Mouse (Mus musculus): ENCODE measurements around the gene Trim69. TPM values are rescaled to one million over a fixed set of nuclear protein-coding genes. Genes with fewer than 3 reads are reported as not detected.

Gene Trim69
- polyA plus RNA-seq, 1 experiment: 0.06 TPM

DNA sequence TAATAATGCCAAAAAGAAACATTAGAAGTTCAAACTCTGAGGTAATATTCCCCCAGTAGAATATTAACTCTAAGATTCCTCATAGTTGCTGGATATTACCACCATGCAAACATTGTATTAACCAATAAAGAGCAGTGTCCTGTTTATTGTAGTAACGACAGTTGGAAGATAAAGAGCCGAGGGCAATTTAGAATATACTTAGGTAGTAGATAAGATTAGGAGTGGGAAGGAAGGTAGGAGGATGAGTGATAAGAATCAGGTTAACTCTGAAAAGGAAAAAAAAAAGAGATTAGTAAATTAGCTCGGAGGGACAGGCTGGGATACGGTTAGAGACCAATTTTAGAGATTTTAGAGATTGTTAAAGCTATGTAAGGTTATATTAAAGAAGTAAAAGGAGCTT, 60.9 kb downstream of the Trim69 start:
- no peaks in the 10 kb centered on the region for H3K27me3 ChIP-seq (ENCODE audit: control insufficient read depth, insufficient read depth, insufficient read length)
- TF ChIP-seq FOSL1 (IDR thresholded peaks at IDR 0.05; ENCODE audit: insufficient read depth, low read length, poor library complexity, severe bottlenecking) (no peak), MAX (IDR thresholded peaks at IDR 0.05) (no peak), CEBPB (IDR thresholded peaks at IDR 0.05; ENCODE audit: low read depth) (no peak), MYOG (IDR thresholded peaks at IDR 0.05; ENCODE audit: control insufficient read depth, extremely low read depth, insufficient read length) (no peak), CTCF (IDR thresholded peaks at IDR 0.05; ENCODE audit: control insufficient read depth, insufficient read depth, insufficient read length) (no peak), MYOD1 (IDR thresholded peaks at IDR 0.05; ENCODE audit: control insufficient read depth, insufficient read length, low read depth) (no peak), USF1 (IDR thresholded peaks at IDR 0.05; ENCODE audit: low read depth) (no peak)
- H3ac ChIP-seq (ENCODE audit: control insufficient read depth, insufficient read length, low read depth): no peak overlapping the region
- H3K4me3 ChIP-seq (ENCODE audit: insufficient read depth, poor library complexity, severe bottlenecking): no peak overlapping the region
- H3K79me2 ChIP-seq (ENCODE audit: control insufficient read depth, insufficient read depth): no peaks in the 10 kb centered on the region
- H3K36me3 ChIP-seq (ENCODE audit: control insufficient read depth, insufficient read depth): no peaks in the 10 kb centered on the region
- H3K79me3 ChIP-seq (ENCODE audit: low read depth): no peaks in the 10 kb centered on the region

DNA sequence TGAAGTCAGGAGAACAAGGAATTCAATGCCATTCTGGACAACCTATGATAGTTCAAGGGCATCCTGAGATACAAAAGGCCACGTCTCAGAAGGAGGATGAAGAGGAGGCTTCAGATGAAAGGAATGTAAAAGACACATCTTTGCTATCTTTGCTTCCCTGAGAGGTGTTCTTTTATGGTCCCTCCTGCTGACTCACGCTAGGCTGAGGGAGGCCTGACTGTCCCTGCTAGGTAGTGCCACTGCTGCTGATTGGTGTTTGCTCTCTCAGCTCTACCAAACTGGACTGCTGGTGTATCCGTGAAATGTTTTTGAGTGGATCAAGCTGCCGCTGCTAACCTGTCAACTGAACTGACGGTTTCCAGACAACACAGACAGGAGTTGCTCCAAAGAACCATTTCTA, 61.3 kb downstream of the Trim69 start:
- no peaks in the 10 kb centered on the region for H3K27me3 ChIP-seq (ENCODE audit: control insufficient read depth, insufficient read depth, insufficient read length)
- no peaks in the 10 kb centered on the region for H3K36me3 ChIP-seq (ENCODE audit: control insufficient read depth, insufficient read depth)
- H3ac ChIP-seq (ENCODE audit: control insufficient read depth, insufficient read length, low read depth): no peak overlapping the region
- TF ChIP-seq MAX (IDR thresholded peaks at IDR 0.05) (no peak), CTCF (IDR thresholded peaks at IDR 0.05; ENCODE audit: control insufficient read depth, insufficient read depth, insufficient read length) (no peak), CEBPB (IDR thresholded peaks at IDR 0.05; ENCODE audit: low read depth) (no peak), USF1 (IDR thresholded peaks at IDR 0.05; ENCODE audit: low read depth) (no peak), FOSL1 (IDR thresholded peaks at IDR 0.05; ENCODE audit: insufficient read depth, low read length, poor library complexity, severe bottlenecking) (no peak), MYOD1 (IDR thresholded peaks at IDR 0.05; ENCODE audit: control insufficient read depth, insufficient read length, low read depth) (no peak), MYOG (IDR thresholded peaks at IDR 0.05; ENCODE audit: control insufficient read depth, extremely low read depth, insufficient read length) (no peak)
- H3K79me3 ChIP-seq (ENCODE audit: low read depth): no peaks in the 10 kb centered on the region
- no peaks in the 10 kb centered on the region for H3K79me2 ChIP-seq (ENCODE audit: control insufficient read depth, insufficient read depth)
- H3K4me3 ChIP-seq (ENCODE audit: insufficient read depth, poor library complexity, severe bottlenecking): no peak overlapping the region

DNA sequence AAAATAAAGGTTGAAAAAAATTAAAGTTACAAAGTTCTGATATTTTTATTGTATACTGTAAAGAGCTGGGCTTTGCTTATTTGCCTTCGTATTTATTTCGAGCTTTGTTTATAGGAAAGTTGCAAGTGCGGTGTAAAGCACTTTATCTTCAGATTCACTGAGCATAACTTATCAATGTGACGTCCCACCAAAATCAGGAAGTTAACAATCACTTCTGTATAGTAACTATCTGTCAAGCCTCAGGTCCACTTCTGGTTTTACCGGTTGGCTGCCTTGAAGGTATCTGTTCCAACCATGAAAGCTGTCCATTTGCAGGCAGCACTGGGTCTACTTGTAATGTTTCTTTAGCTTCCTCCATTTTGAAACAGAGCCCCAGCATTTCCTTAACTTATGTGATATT, 61.8 kb downstream of the Trim69 start:
- Histone ChIP-seq H3K36me3 (ENCODE audit: control insufficient read depth, insufficient read depth) (no peaks in the 10 kb centered on the region), H3K79me2 (ENCODE audit: control insufficient read depth, insufficient read depth) (no peaks in the 10 kb centered on the region), H3K4me3 (ENCODE audit: insufficient read depth, poor library complexity, severe bottlenecking) (no peak overlapping the region), H3K79me3 (ENCODE audit: low read depth) (no peaks in the 10 kb centered on the region), H3ac (ENCODE audit: control insufficient read depth, insufficient read length, low read depth) (no peak overlapping the region), H3K27me3 (ENCODE audit: control insufficient read depth, insufficient read depth, insufficient read length) (no peaks in the 10 kb centered on the region)
- TF ChIP-seq CEBPB (IDR thresholded peaks at IDR 0.05; ENCODE audit: low read depth): no peak
- TF ChIP-seq CTCF (IDR thresholded peaks at IDR 0.05; ENCODE audit: control insufficient read depth, insufficient read depth, insufficient read length): no peak
- no peak for TF ChIP-seq MYOG (IDR thresholded peaks at IDR 0.05; ENCODE audit: control insufficient read depth, extremely low read depth, insufficient read length)
- TF ChIP-seq USF1 (IDR thresholded peaks at IDR 0.05; ENCODE audit: low read depth): no peak

DNA sequence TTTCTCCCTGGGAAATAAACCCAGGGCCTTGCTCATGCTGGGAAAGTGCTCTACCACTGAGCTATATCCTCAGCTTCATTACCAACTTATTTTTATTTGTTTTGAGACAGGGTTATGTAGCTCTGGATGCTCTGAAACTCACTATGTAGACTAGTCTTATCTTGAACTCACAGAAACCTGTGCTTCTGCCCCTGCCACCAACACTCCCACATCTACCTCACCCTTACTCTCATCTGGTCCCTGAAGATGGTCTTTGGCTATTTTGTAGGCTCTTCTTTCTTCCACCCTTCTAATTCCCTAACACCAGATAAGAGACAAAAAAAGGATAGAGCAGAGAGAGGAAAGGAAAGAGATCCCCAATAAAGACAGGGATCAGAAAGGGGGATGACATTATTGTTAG, 63.2 kb downstream of the Trim69 start:
- no peak overlapping the region for H3ac ChIP-seq (ENCODE audit: control insufficient read depth, insufficient read length, low read depth)
- H3K27me3 ChIP-seq (ENCODE audit: control insufficient read depth, insufficient read depth, insufficient read length): no peaks in the 10 kb centered on the region
- H3K36me3 ChIP-seq (ENCODE audit: control insufficient read depth, insufficient read depth): no peaks in the 10 kb centered on the region
- TF ChIP-seq MYOG (IDR thresholded peaks at IDR 0.05; ENCODE audit: control insufficient read depth, extremely low read depth, insufficient read length) (no peak), USF1 (IDR thresholded peaks at IDR 0.05; ENCODE audit: low read depth) (no peak), MYOD1 (IDR thresholded peaks at IDR 0.05; ENCODE audit: control insufficient read depth, insufficient read length, low read depth) (no peak), CTCF (IDR thresholded peaks at IDR 0.05; ENCODE audit: control insufficient read depth, insufficient read depth, insufficient read length) (no peak), CEBPB (IDR thresholded peaks at IDR 0.05; ENCODE audit: low read depth) (no peak), FOSL1 (IDR thresholded peaks at IDR 0.05; ENCODE audit: insufficient read depth, low read length, poor library complexity, severe bottlenecking) (no peak), MAX (IDR thresholded peaks at IDR 0.05) (no peak)
- no peak overlapping the region for H3K4me3 ChIP-seq (ENCODE audit: insufficient read depth, poor library complexity, severe bottlenecking)
- no peaks in the 10 kb centered on the region for H3K79me3 ChIP-seq (ENCODE audit: low read depth)
- no peaks in the 10 kb centered on the region for H3K79me2 ChIP-seq (ENCODE audit: control insufficient read depth, insufficient read depth)

Other genes starting within 250 kb of the Trim69 start
- 5.4 TPM for gene Ctdspl2, start 204.7 kb upstream of the Trim69 start, polyA plus RNA-seq (2012; fragmentation: generic; extraction: Trizol)
- 0.22 TPM for gene Mageb3, start 204.6 kb upstream of the Trim69 start, polyA plus RNA-seq (2012; fragmentation: generic; extraction: Trizol)
- gene Eif3j1, start 132.2 kb upstream of the Trim69 start, polyA plus RNA-seq (2012; fragmentation: generic; extraction: Trizol): 5.6 TPM
- gene Spg11, start 42.3 kb upstream of the Trim69 start, polyA plus RNA-seq (2012; fragmentation: generic; extraction: Trizol): 4.2 TPM
- 215 TPM for gene B2m, start 13.0 kb upstream of the Trim69 start, polyA plus RNA-seq (2012; fragmentation: generic; extraction: Trizol)
- gene Patl2, start 25.5 kb downstream of the Trim69 start, polyA plus RNA-seq (2012; fragmentation: generic; extraction: Trizol): not detected
- not detected for gene Terb2, start 25.6 kb downstream of the Trim69 start, polyA plus RNA-seq (2012; fragmentation: generic; extraction: Trizol)
- 23.0 TPM for gene Sord, start 74.0 kb downstream of the Trim69 start, polyA plus RNA-seq (2012; fragmentation: generic; extraction: Trizol)
- 0.20 TPM for gene Duox2, start 137.7 kb downstream of the Trim69 start, polyA plus RNA-seq (2012; fragmentation: generic; extraction: Trizol)
- gene Duoxa2, start 138.2 kb downstream of the Trim69 start, polyA plus RNA-seq (2012; fragmentation: generic; extraction: Trizol): not detected
- gene Duoxa1, start 153.0 kb downstream of the Trim69 start, polyA plus RNA-seq (2012; fragmentation: generic; extraction: Trizol): 7.9 TPM
- gene Duox1, start 155.0 kb downstream of the Trim69 start, polyA plus RNA-seq (2012; fragmentation: generic; extraction: Trizol): 0.14 TPM
- gene Shf, start 208.5 kb downstream of the Trim69 start, polyA plus RNA-seq (2012; fragmentation: generic; extraction: Trizol): 38.7 TPM